Mouse (Mus musculus) gastrocnemius, postnatal 4 days (tissue): ENCODE results near the gene Mrto4. TPM values are rescaled to one million over a fixed set of nuclear protein-coding genes. Genes with fewer than 3 reads are reported as not detected.

Experiments
- microRNA-seq: library from miRNA; unstranded; fragments of <30 nt; microRNA quantifications from one replicate; pipeline ENCODE4 v1.2.0, GENCODE M21; 2021
- total RNA-seq, 2 experiments: library from RNA; stranded (reverse); gene quantifications; 2 replicates each; pipeline ENCODE4 v1.2.3; 2021

Gene Mrto4
- total RNA-seq, 2 experiments from 2014 or later = 42.0 to 44.0 TPM

Small RNA genes within 50 kb of the gene (microRNA-seq; reads per million reads assigned to microRNA genes)
- gene Gm24245 = not detected
- gene Gm25732 = not detected

Other genes with a start within 250 kb of the Mrto4 start
- gene Minos1, start 221.5 kb downstream of the Mrto4 start, total RNA-seq = 100 to 1,000 TPM; 344 to 382 TPM
- 100 to 1,000 TPM; 445 to 463 TPM for gene Capzb, start 159.7 kb downstream of the Mrto4 start, total RNA-seq
- 1 to 10 TPM; 4.2 to 4.7 TPM for gene Pqlc2, start 41.9 kb downstream of the Mrto4 start, total RNA-seq
- 10 to 100 TPM; 32.5 to 33.3 TPM for gene Akr7a5, start 41.8 kb downstream of the Mrto4 start, total RNA-seq
- 10 to 100 TPM; 34.8 to 39.5 TPM for gene Emc1, start within 50 bp of the Mrto4 start, total RNA-seq
- gene Ubr4, start within 50 bp of the Mrto4 start, total RNA-seq = 100 to 1,000 TPM; 115 to 122 TPM
- 10 to 100 TPM; 11.5 to 11.8 TPM for gene Iffo2, start 178.0 kb upstream of the Mrto4 start, total RNA-seq